Mouse (Mus musculus) stomach, postnatal 0 days (tissue): Measurements from ENCODE around the gene Xylt1. TPM values are rescaled to one million over a fixed set of nuclear protein-coding genes. Genes with fewer than 3 reads are reported as not detected.

ENCODE experiments used
- ATAC-seq: fragments of 200-750 bp; cut with Nextera tagmentation; 2 replicates; pipeline ENCODE4 v1.8.0; 2017; ENCODE audit not compliant: low FRiP score, low TSS enrichment
- DNase-seq: peaks from one replicate; pipeline ENCODE4 v3.0.0-alpha.2; 2016; ENCODE audit warnings: low spot score
- H3K27ac ChIP-seq: fragments of 300-500 bp; sonication (generic); replicated peaks from 2 replicates; pipeline ENCODE4 v1.5.1; 2014; ENCODE audit warnings: mild to moderate bottlenecking, control low read depth
- H3K27me3 ChIP-seq: fragments of 300-500 bp; sonication (generic); 2 replicates; pipeline ENCODE4 v1.6.1; 2014; ENCODE audit warnings: low read length; ENCODE audit not compliant: control insufficient read depth, insufficient read depth
- H3K36me3 ChIP-seq: fragments of 300-500 bp; sonication (generic); 2 replicates; pipeline ENCODE4 v1.6.1; 2014; ENCODE audit warnings: low read length, mixed read lengths; ENCODE audit not compliant: control insufficient read depth, insufficient read depth
- H3K4me1 ChIP-seq: fragments of 300-500 bp; sonication (generic); replicated peaks from 2 replicates; pipeline ENCODE4 v1.6.1; 2014; ENCODE audit warnings: antibody characterized with exemption; ENCODE audit not compliant: control insufficient read depth, insufficient read depth
- H3K4me2 ChIP-seq: fragments of 300-500 bp; sonication (generic); replicated peaks from 2 replicates; pipeline ENCODE4 v1.6.1; 2014; ENCODE audit warnings: low read depth, mild to moderate bottlenecking, control low read depth, moderate library complexity
- H3K4me3 ChIP-seq: fragments of 300-500 bp; sonication (generic); 2 replicates; pipeline ENCODE4 v1.5.1; 2014; ENCODE audit warnings: low read depth, low read length, control low read depth
- H3K9ac ChIP-seq: fragments of 300-500 bp; sonication (generic); 2 replicates; pipeline ENCODE4 v1.6.1; 2014; ENCODE audit warnings: mild to moderate bottlenecking, low read length, control low read depth, mixed read lengths
- H3K9me3 ChIP-seq: fragments of 300-500 bp; sonication (generic); 2 replicates; pipeline ENCODE4 v1.6.1; 2016; ENCODE audit warnings: low read length; ENCODE audit not compliant: control insufficient read depth
- CTCF ChIP-seq: IDR thresholded peaks from 2 replicates; pipeline ENCODE4 v1.5.1; 2016; ENCODE audit warnings: antibody characterized with exemption, low read depth, mild to moderate bottlenecking, moderate library complexity
- EP300 ChIP-seq: optimal IDR thresholded peaks from 2 replicates; pipeline ENCODE3; 2016; ENCODE audit warnings: antibody characterized with exemption
- WGBS: fragments of 180-500 bp; shearing (Covaris S2); extraction: QIAGEN DNeasy Blood & Tissue Kit; methylation state at CpG from one replicate; pipeline ENCODE4 v1.1.7; 2014; 5-methylcytosine and 5-hydroxymethylcytosine counted together
- polyA plus RNA-seq: library from polyadenylated mRNA; unstranded; fragments of >200 nt; fragmentation: Nextera tagmentation; extraction: Ambion mirVana; gene quantifications from 2 replicates; pipeline ENCODE4 v1.2.1, GENCODE M21; 2015

The Xylt1 gene
- polyA plus RNA-seq, 1 experiment from 2014 or later: 0.36 TPM

DNA sequence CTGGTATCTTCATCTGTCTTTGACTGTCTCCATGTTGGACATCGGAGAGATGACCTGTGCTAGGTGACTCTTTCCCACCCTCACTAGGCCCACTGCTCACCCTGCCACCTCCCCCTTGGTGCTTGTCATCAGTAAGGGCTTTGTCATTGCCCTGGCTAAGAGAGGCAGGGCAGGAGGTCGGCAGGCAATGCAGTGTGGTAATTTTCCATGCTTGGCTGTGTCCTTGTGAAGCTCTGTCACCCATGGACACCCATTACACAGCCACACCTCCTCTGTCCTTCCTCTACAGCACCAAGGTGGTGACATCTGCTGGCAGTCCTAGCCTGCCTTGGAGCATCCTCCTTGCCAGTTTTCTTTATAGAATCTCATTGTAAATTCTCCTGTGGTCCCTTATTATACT, 101.9 kb downstream of the Xylt1 start:
- DNase-seq: no peak
- H3K9ac ChIP-seq: no peak overlapping the region
- TF ChIP-seq EP300: no peak
- TF ChIP-seq CTCF: no peak
- no peaks in the 10 kb centered on the region for H3K27me3 ChIP-seq
- no peak for ATAC-seq
- H3K27ac ChIP-seq: no peak overlapping the region
- H3K36me3 ChIP-seq: no peaks in the 10 kb centered on the region
- H3K9me3 ChIP-seq: no peaks in the 10 kb centered on the region
- 84% methylated on average over 2 of the region's 2 CpGs for WGBS
- H3K4me3 ChIP-seq: no peak overlapping the region
- no peaks in the 10 kb centered on the region for H3K4me1 ChIP-seq
- H3K4me2 ChIP-seq: no peak overlapping the region

DNA sequence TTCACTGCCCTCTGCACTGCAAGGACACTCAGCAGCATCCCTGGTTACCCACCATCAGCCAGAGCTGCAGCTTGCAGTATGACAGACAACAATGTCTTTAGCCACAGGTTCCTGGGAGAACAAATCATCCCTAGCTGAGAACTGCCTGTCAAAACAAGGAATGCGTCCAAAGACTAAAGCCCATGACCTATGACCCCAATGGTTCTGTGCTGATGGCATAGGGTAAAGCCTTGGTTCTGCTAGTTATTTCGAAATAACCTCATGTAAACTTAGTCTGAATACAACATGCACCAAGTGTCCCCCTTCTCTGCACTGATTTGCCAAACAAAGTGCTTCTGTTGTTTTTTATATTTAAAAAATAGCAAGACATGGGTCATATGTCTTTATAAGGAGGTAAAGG, 103.8 kb downstream of the Xylt1 start:
- H3K36me3 ChIP-seq: no peaks in the 10 kb centered on the region
- no peaks in the 10 kb centered on the region for H3K27me3 ChIP-seq
- H3K9ac ChIP-seq: no peak overlapping the region
- H3K4me3 ChIP-seq: no peak overlapping the region
- H3K27ac ChIP-seq: no peak overlapping the region
- no peak for ATAC-seq
- TF ChIP-seq EP300: no peak
- TF ChIP-seq CTCF: no peak
- H3K9me3 ChIP-seq: no peaks in the 10 kb centered on the region
- no peaks in the 10 kb centered on the region for H3K4me1 ChIP-seq
- WGBS: 67% methylated on average over 2 of the region's 2 CpGs
- no peak overlapping the region for H3K4me2 ChIP-seq
- no peak for DNase-seq

GRCm38 (mm10) chr7:117484989-117485536, 104.3 kb downstream of the Xylt1 start:
- WGBS: 83% methylated on average over 7 of the region's 7 CpGs
- no peak for DNase-seq
- Histone ChIP-seq H3K27me3 (no peaks in the 10 kb centered on the region), H3K9me3 (no peaks in the 10 kb centered on the region), H3K4me1 (no peaks in the 10 kb centered on the region), H3K4me3 (no peak overlapping the region), H3K9ac (no peak overlapping the region), H3K4me2 (no peak overlapping the region), H3K27ac (no peak overlapping the region), H3K36me3 (no peaks in the 10 kb centered on the region)
- TF ChIP-seq CTCF: no peak
- TF ChIP-seq EP300: no peak
- ATAC-seq: no peak

DNA sequence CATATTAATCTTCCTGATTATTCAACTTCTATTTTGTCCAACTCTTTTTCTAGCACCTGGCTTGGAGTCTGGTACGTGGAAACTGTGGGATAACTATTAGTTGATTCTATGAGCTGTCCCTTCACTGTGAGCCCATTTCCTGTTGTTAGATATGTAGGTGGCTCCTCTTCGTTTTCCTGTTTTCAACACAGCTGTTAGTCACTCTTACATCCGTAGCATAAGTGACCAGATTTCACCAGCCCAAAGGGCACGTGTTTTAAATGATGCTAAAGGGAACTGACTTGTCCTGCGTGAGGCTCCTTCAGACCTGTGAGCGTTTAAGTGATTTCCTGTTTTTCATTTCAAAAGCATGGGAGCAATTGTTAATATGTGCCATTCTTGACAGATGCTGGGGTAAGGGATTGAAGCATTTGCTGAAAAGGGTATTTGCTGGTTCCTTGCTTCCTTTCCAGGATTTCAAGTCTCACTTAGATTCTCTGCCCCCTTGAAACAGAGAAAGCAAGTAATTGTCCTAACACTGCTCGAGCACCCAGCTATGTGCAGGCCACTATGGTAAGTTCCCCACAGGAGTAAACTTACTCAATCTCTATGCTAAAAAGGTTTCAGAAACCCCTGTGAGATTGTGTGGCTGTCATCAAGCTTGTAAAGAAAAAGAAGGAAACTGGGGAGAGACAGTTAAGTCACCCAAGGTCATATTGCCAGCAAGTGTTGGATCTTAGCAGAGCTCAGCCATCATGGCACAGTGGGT, 105.8 kb downstream of the Xylt1 start:
- H3K4me1 ChIP-seq: no peaks in the 10 kb centered on the region
- no peaks in the 10 kb centered on the region for H3K36me3 ChIP-seq
- no peak overlapping the region for H3K9ac ChIP-seq
- ATAC-seq: no peak
- DNase-seq: no peak
- H3K4me2 ChIP-seq: no peak overlapping the region
- H3K27me3 ChIP-seq: no peaks in the 10 kb centered on the region
- TF ChIP-seq CTCF (no peak), EP300 (no peak)
- no peak overlapping the region for H3K4me3 ChIP-seq
- H3K9me3 ChIP-seq: no peaks in the 10 kb centered on the region
- no peak overlapping the region for H3K27ac ChIP-seq
- WGBS: 67% methylated on average over 7 of the region's 7 CpGs

- Histone ChIP-seq H3K4me3 (no peak overlapping the region), H3K4me1 (no peaks in the 10 kb centered on the region), H3K4me2 (no peak overlapping the region), H3K27me3 (no peaks in the 10 kb centered on the region), H3K27ac (no peak overlapping the region), H3K9me3 (no peaks in the 10 kb centered on the region), H3K36me3 (no peaks in the 10 kb centered on the region), H3K9ac (no peak overlapping the region)
- TF ChIP-seq CTCF (no peak), EP300 (no peak)
- DNase-seq (no peak), ATAC-seq (no peak)
- WGBS: 86% methylated on average over 2 of the region's 2 CpGs
Observed at GRCm38 (mm10) chr7:117487173-117487490, 106.4 kb downstream of the Xylt1 start.

DNA sequence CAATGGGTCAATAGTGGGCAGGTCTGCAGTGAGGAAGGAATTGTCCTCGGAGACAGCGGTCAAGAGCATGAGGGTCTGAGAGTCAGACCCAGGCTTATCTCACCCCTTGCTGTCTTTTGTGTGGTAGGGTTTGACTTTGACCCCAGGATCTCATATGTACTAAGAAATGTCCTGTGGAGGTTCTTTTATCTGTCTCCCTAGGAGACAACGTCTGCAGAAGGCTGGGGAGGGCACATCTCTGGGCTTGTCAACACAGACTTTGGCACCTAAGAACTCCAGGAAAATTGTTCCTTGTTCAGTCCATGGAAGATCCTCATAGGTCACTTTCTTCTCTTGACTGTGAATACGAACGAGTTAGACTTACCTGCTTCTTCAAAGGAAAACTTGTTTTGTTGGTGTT, 109.2 kb downstream of the Xylt1 start:
- H3K9me3 ChIP-seq: no peaks in the 10 kb centered on the region
- H3K4me1 ChIP-seq: no peaks in the 10 kb centered on the region
- ATAC-seq (no peak), DNase-seq (no peak)
- 70% methylated on average over 5 of the region's 5 CpGs for WGBS
- H3K9ac ChIP-seq: no peak overlapping the region
- H3K27ac ChIP-seq: no peak overlapping the region
- H3K4me2 ChIP-seq: no peak overlapping the region
- H3K4me3 ChIP-seq: no peak overlapping the region
- no peaks in the 10 kb centered on the region for H3K36me3 ChIP-seq
- H3K27me3 ChIP-seq: no peaks in the 10 kb centered on the region
- TF ChIP-seq EP300 (no peak), CTCF (no peak)
